In genomic region chr2:109280600-109281340, GRCm38 (mm10) we compare ENCODE assay signal across 1 mouse cellular context.
TF ChIP-seq lines count a peak whose summit lies in the region.

Kif18a (plus strand) TSS chr2:109280738.
Mettl15 (minus strand) TSS chr2:109280748.

TF ChIP-seq in CH12.LX, 34 proteins besides CTCF, POLR2A, EP300 and RAD21 (continued from another document):
- TF ChIP-seq TBP (conservative IDR thresholded peaks at IDR 0.05; ENCODE audit: low read depth, low read length), result no peak
- TF ChIP-seq JUND (conservative IDR thresholded peaks at IDR 0.05; ENCODE audit: low read depth, low read length), result no peak
- TF ChIP-seq ZNF384 (IDR thresholded peaks at IDR 0.05; ENCODE audit: low read depth, low read length), result no peak
- TF ChIP-seq PAX5 (IDR thresholded peaks at IDR 0.05; ENCODE audit: low read length), result no peak
- no peak for TF ChIP-seq GABPA (IDR thresholded peaks at IDR 0.05; ENCODE audit: insufficient replicate concordance, low read depth, low read length)
- no peak for TF ChIP-seq RCOR1 (conservative IDR thresholded peaks at IDR 0.05; ENCODE audit: low read depth, low read length)
- peak; percentile 96 for TF ChIP-seq MXI1 (IDR thresholded peaks at IDR 0.05; ENCODE audit: low read depth, low read length)
- peak; percentile 0; the same call in 1 of the 2 replicates for TF ChIP-seq MEF2A (IDR thresholded peaks at IDR 0.05; ENCODE audit: borderline replicate concordance, low read depth, low read length)
- TF ChIP-seq NELFE (IDR thresholded peaks at IDR 0.05; ENCODE audit: low read depth, low read length), result peak; percentile 50; the same call in 1 of the 2 replicates
- TF ChIP-seq MAZ (IDR thresholded peaks at IDR 0.05; ENCODE audit: low read depth, low read length), result no peak
- TF ChIP-seq USF2 (conservative IDR thresholded peaks at IDR 0.05; ENCODE audit: low read depth, low read length), result no peak
